Mouse (Mus musculus): ENCODE measurements around the gene Usf3. TPM values are rescaled to one million over a fixed set of nuclear protein-coding genes. Genes with fewer than 3 reads are reported as not detected.

Usf3 gene
- polyA plus RNA-seq, 1 experiment = 10.9 TPM

GRCm38 (mm10) chr16:44271371-44272038, 98.5 kb downstream of the Usf3 start:
- no peak for DNase-seq
- Histone ChIP-seq H3K4me1 (ENCODE audit: control insufficient read depth, insufficient read depth, low read length) (no peaks in the 10 kb centered on the region), H3K4me3 (replicated peaks; ENCODE audit: extremely low read depth, low read depth, low read length) (no peak overlapping the region)
- no peak for TF ChIP-seq CTCF (IDR thresholded peaks at IDR 0.05; ENCODE audit: insufficient read depth, low read length)
- TF ChIP-seq POLR2A (IDR thresholded peaks at IDR 0.05; ENCODE audit: borderline replicate concordance, extremely low read depth, low read depth, low read length) = no peak
- 63% methylated on average over 9 of the region's 9 CpGs for WGBS

Other genes with a start within 250 kb of the Usf3 start
- gene Qtrt2, start 246.4 kb upstream of the Usf3 start, polyA plus RNA-seq (2012; rRNA removed) = 10.8 and 16.1 TPM in 2 replicates
- 1.6 and 2.3 TPM in 2 replicates for gene Zdhhc23, start 193.5 kb upstream of the Usf3 start, polyA plus RNA-seq (2012; rRNA removed)
- gene Gramd1c, start 109.9 kb upstream of the Usf3 start, polyA plus RNA-seq (2012; rRNA removed) = 0.62 and 1.3 TPM in 2 replicates
- 21.2 and 34.4 TPM in 2 replicates for gene Atp6v1a, start 33.5 kb upstream of the Usf3 start, polyA plus RNA-seq (2012; rRNA removed)
- gene Naa50, start 33.4 kb upstream of the Usf3 start, polyA plus RNA-seq (2012; rRNA removed) = 8.3 and 9.3 TPM in 2 replicates
- 2.9 and 4.3 TPM in 2 replicates for gene Sidt1, start 159.9 kb downstream of the Usf3 start, polyA plus RNA-seq (2012; rRNA removed)
- gene Spice1, start 173.9 kb downstream of the Usf3 start, polyA plus RNA-seq (2012; rRNA removed) = 7.6 and 8.9 TPM in 2 replicates
- gene Cfap44, start 221.6 kb downstream of the Usf3 start, polyA plus RNA-seq (2012; rRNA removed) = 3.3 and 4.8 TPM in 2 replicates

Measured in lung, adult 2 months (tissue).